ENCODE assay signal across 9 mouse cellular contexts in genomic region chr2:116812869-116813558, GRCm38 (mm10).
DNase-seq lines count a peak whose midpoint lies in the region; ATAC-seq lines count a peak whose summit lies in the region.
"Had no signal": no experiment of that assay in that cellular context is flagged by ENCODE, and none has a peak within 500 bp of the region (broad histone marks: within the 10 kb centered on the region; RNA-seq: fewer than 3 reads in every experiment).

No protein-coding gene starts in this region.

- H3K9me3 ChIP-seq in kidney, embryonic 15.5 days (replicated peaks) = no peaks in the 10 kb centered on the region
- no peaks in the 10 kb centered on the region for H3K9me3 ChIP-seq in midbrain, embryonic 16.5 days (replicated peaks; ENCODE audit: control insufficient read depth, low read length, poor library complexity, severe bottlenecking)
- H3K9me3 ChIP-seq: limb, embryonic 15.5 days had no signal

- 35% methylated on average over 13 of the region's 13 CpGs for WGBS in kidney, embryonic 15.5 days
- WGBS in midbrain, embryonic 16.5 days = 20% methylated on average over 13 of the region's 13 CpGs

- peak; percentile 4 for DNase-seq in kidney, adult 11 months
- DNase-seq in kidney, adult 18-20 months = no peak
- DNase-seq in embryo, embryonic 9.5 days (ENCODE audit: extremely low spot score) = peak; percentile 27
- DNase-seq in adrenal gland, adult (ENCODE audit: inconsistent age in 2 of 2, low spot score in 1 of 2) = no peak
- no peak for DNase-seq in thymus, postnatal 0 days (ENCODE audit: low spot score)

- no peaks in the 10 kb centered on the region for H3K36me3 ChIP-seq in kidney, embryonic 15.5 days
- no peaks in the 10 kb centered on the region for H3K36me3 ChIP-seq in midbrain, embryonic 16.5 days (ENCODE audit: control insufficient read depth, insufficient read depth, low read length)
- H3K36me3 ChIP-seq: limb, embryonic 15.5 days had no signal

- H3K4me1 ChIP-seq in kidney, embryonic 15.5 days = peaks cover 10% of the 10 kb centered on the region
- H3K4me1 ChIP-seq in midbrain, embryonic 16.5 days (ENCODE audit: control insufficient read depth, insufficient read depth, low read length) = peaks cover 6% of the 10 kb centered on the region

- no peaks in the 10 kb centered on the region for H3K27me3 ChIP-seq in kidney, embryonic 15.5 days
- no peaks in the 10 kb centered on the region; the same call in 1 of the 2 replicates for H3K27me3 ChIP-seq in midbrain, embryonic 16.5 days (ENCODE audit: control insufficient read depth, insufficient read depth, low read depth, low read length)
- H3K27me3 ChIP-seq: limb, embryonic 15.5 days had no signal

- no peak overlapping the region for H3K27ac ChIP-seq in kidney, embryonic 15.5 days
- 0 out of 2 replicates have a peak overlapping the region, but pooled peaks have one; percentile 5 for H3K27ac ChIP-seq in midbrain, embryonic 16.5 days (ENCODE audit: low read length)
- H3K27ac ChIP-seq: limb, embryonic 15.5 days had no signal

- peak overlapping the region; percentile 34 for H3K4me2 ChIP-seq in kidney, embryonic 15.5 days
- H3K4me2 ChIP-seq in midbrain, embryonic 16.5 days (ENCODE audit: low read length) = peak overlapping the region; percentile 21; the same call in 1 of the 2 replicates
- H3K4me2 ChIP-seq: limb, embryonic 15.5 days had no signal

- peak; percentile 76 for ATAC-seq in kidney, embryonic 15.5 days (replicated peaks; ENCODE audit: low FRiP score)
- ATAC-seq in midbrain, embryonic 16.5 days = no peak

- H3K9ac ChIP-seq in kidney, embryonic 15.5 days = no peak overlapping the region
- H3K9ac ChIP-seq in midbrain, embryonic 16.5 days (ENCODE audit: low read depth, low read length) = no peak overlapping the region
- H3K9ac ChIP-seq: limb, embryonic 15.5 days had no signal

- no peak overlapping the region for H3K4me3 ChIP-seq in kidney, embryonic 15.5 days (replicated peaks)
- H3K4me3 ChIP-seq in midbrain, embryonic 16.5 days (ENCODE audit: low read depth, low read length) = no peak overlapping the region
- H3K4me3 ChIP-seq: erythroblast, embryonic 14.5 days; limb, embryonic 15.5 days had no signal

Comparison
In these comparisons a context has a peak if more than half of its experiments do, and no peak if none do; other contexts are left out.
1. DNase-seq: peak in kidney, adult 11 months (single experiment) and embryo, embryonic 9.5 days (single experiment); none in kidney, adult 18-20 months (single experiment), adrenal gland, adult (0 of 2) and thymus, postnatal 0 days (single experiment).